Mouse (Mus musculus) brain, embryonic 14.5 days (tissue): ENCODE measurements around the gene C2cd2l.

ENCODE experiments used
- CTCF ChIP-seq: fragments of 200-500 bp; IDR thresholded peaks from 2 replicates; pipeline ENCODE4 v1.5.1; 2012; ENCODE audit warnings: inconsistent platforms, mild to moderate bottlenecking, moderate library complexity, borderline replicate concordance; ENCODE audit not compliant: insufficient read depth, insufficient read length; ENCODE audit errors: extremely low read depth
- POLR2A ChIP-seq: fragments of 200-500 bp; IDR thresholded peaks from 2 replicates; pipeline ENCODE4 v1.6.1; 2012; ENCODE audit warnings: mild to moderate bottlenecking, inconsistent platforms, borderline replicate concordance; ENCODE audit not compliant: poor library complexity, insufficient read depth, insufficient read length, severe bottlenecking; ENCODE audit errors: extremely low read depth

GRCm38 (mm10) chr9:44332918-44333638 is 13.0 kb upstream of the C2cd2l start:
- no peak for TF ChIP-seq CTCF
- TF ChIP-seq POLR2A: no peak
